Mouse (Mus musculus) lung, postnatal 0 days (tissue): ENCODE measurements around the gene Galk1. TPM values are rescaled to one million over a fixed set of nuclear protein-coding genes. Genes with fewer than 3 reads are reported as not detected.
A peak's percentile ranks its signal among the peaks of the same experiment; 100 is the strongest.

Source experiments
- ATAC-seq: fragments of 200-750 bp; cut with Nextera tagmentation; 2 replicates; pipeline ENCODE4 v1.8.0; 2017; ENCODE audit warnings: moderate library complexity
- DNase-seq: peaks from one replicate; pipeline ENCODE4 v3.0.0-alpha.2; 2016; ENCODE audit warnings: low spot score
- H3K27ac ChIP-seq: fragments of 300-500 bp; sonication (generic); 2 replicates; pipeline ENCODE4 v1.5.1; 2014; ENCODE audit warnings: antibody characterized with exemption, mild to moderate bottlenecking, low read length, mixed read lengths
- H3K27me3 ChIP-seq: fragments of 300-500 bp; sonication (generic); replicated peaks from 2 replicates; pipeline ENCODE4 v1.6.1; 2014; ENCODE audit warnings: low read length, mixed read lengths; ENCODE audit not compliant: insufficient read depth
- H3K36me3 ChIP-seq: fragments of 300-500 bp; sonication (generic); 2 replicates; pipeline ENCODE4 v1.6.1; 2014; ENCODE audit warnings: low read length, mixed read lengths; ENCODE audit not compliant: insufficient read depth
- H3K4me1 ChIP-seq: fragments of 300-500 bp; sonication (generic); 2 replicates; pipeline ENCODE4 v1.6.1; 2014; ENCODE audit warnings: antibody characterized with exemption, low read depth, low read length, mixed read lengths; ENCODE audit not compliant: insufficient read depth
- H3K4me2 ChIP-seq: fragments of 300-500 bp; sonication (generic); replicated peaks from 2 replicates; pipeline ENCODE4 v1.6.1; 2014; ENCODE audit warnings: low read depth, mild to moderate bottlenecking, low read length, moderate library complexity, mixed read lengths
- H3K4me3 ChIP-seq: fragments of 300-500 bp; sonication (generic); 2 replicates; pipeline ENCODE4 v1.5.1; 2014; ENCODE audit warnings: low read depth, low read length
- H3K9ac ChIP-seq: fragments of 300-500 bp; sonication (generic); replicated peaks from 2 replicates; pipeline ENCODE4 v1.6.1; 2014; ENCODE audit warnings: low read depth, mild to moderate bottlenecking
- H3K9me3 ChIP-seq: fragments of 300-500 bp; sonication (generic); 2 replicates; pipeline ENCODE4 v1.6.1; 2016; ENCODE audit warnings: low read length, mixed read lengths
- CTCF ChIP-seq: IDR thresholded peaks from 2 replicates; pipeline ENCODE4 v1.5.1; 2016; ENCODE audit warnings: antibody characterized with exemption, mild to moderate bottlenecking
- EP300 ChIP-seq: IDR thresholded peaks from 2 replicates; pipeline ENCODE4 v1.6.1; 2016; ENCODE audit warnings: antibody characterized with exemption, mild to moderate bottlenecking, control low read depth
- WGBS: fragments of 180-500 bp; shearing (Covaris S2); extraction: QIAGEN DNeasy Blood & Tissue Kit; methylation state at CpG from one replicate; pipeline ENCODE4 v1.1.7; 2014; 5-methylcytosine and 5-hydroxymethylcytosine counted together
- polyA plus RNA-seq: library from polyadenylated mRNA; unstranded; fragments of >200 nt; fragmentation: Nextera tagmentation; extraction: Ambion mirVana; gene quantifications from 2 replicates; pipeline ENCODE4 v1.2.1, GENCODE M21; 2015

The Galk1 gene
- polyA plus RNA-seq, 1 experiment from 2014 or later = 95.6 TPM

DNA sequence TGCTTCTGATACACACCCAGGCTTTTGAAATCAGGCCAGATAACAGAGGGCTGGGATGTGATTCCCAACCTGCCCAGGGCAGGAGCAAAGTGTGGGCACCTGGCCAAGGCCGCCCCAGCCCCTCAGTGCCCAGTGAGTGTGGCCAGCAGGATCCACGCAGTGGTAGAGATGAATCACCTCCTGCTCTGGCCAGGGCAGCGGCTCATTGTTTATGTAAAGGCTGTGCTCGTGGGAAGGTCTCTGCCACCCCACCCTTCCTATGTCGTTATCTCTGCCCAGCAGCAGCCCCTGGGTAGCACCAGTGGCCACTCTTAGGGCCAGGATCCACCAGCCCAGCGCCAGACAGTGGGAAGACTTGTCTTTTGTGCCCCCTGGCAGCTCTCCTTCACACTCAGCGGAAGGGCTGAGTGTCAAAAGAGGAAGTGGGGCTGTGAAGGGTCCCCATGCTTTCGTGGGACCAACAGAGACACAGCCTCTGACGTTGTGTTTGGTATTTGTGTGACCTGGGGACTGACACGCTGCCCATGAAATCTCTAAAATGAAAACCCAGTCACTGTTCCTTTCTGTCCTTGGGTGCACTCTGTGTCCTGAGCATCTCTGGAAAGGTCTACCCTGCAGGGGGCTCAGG lies 47.4 kb downstream of the Galk1 start:
- Histone ChIP-seq H3K9ac (no peak overlapping the region), H3K36me3 (peaks cover 30% of the 10 kb centered on the region), H3K4me1 (peaks cover 3% of the 10 kb centered on the region; the same call in 1 of the 2 replicates), H3K27me3 (no peaks in the 10 kb centered on the region), H3K4me3 (no peak overlapping the region), H3K4me2 (no peak overlapping the region), H3K9me3 (no peaks in the 10 kb centered on the region), H3K27ac (no peak overlapping the region)
- WGBS = 56% methylated on average over 10 of the region's 10 CpGs
- DNase-seq (peak; percentile 78), ATAC-seq (peak; percentile 95)
- TF ChIP-seq CTCF = no peak
- TF ChIP-seq EP300 = peak; percentile 97

DNA sequence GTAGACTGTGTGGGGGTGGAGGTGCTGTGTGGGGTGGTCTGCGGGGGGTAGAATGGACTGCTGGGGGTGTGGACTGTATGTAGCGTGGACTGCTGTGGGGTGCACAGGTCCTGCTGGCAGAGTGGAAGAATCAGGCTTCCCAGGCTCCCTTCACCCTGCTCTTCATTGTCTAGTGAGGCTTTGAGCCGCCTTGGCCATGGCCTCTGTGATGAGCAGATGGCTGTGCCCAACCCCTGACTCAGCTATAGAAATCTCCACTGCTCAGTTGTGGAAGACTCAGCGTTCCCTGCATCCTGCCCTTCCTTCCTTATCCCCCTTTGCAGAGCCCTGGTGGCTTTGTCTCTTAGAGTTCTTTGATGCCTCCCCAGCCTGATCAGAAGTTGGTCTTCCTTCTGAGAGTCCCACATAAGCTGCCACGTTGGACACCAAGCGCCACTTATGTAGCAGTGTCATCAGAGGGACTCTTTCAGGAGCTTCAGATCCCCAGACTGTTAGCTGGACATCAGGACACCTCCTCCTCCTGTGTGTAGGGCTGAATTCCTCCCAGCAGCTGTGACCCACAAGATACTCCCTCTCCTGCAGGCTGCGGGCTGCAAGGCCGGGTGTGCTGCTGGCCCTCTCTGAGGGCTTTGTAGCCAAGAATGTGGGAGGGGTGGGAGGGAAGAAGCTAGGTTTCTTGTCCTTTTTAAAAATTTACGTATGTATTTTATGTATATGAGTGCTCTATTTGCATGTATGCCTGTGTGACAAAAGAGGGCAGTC lies 49.7 kb downstream of the Galk1 start:
- Histone ChIP-seq H3K4me1 (no peaks in the 10 kb centered on the region), H3K27me3 (no peaks in the 10 kb centered on the region), H3K36me3 (peaks cover 31% of the 10 kb centered on the region), H3K9ac (no peak overlapping the region), H3K9me3 (no peaks in the 10 kb centered on the region), H3K4me3 (no peak overlapping the region), H3K27ac (no peak overlapping the region), H3K4me2 (no peak overlapping the region)
- TF ChIP-seq CTCF (no peak), EP300 (no peak)
- WGBS = 89% methylated on average over 9 of the region's 9 CpGs
- ATAC-seq (no peak), DNase-seq (no peak)

DNA sequence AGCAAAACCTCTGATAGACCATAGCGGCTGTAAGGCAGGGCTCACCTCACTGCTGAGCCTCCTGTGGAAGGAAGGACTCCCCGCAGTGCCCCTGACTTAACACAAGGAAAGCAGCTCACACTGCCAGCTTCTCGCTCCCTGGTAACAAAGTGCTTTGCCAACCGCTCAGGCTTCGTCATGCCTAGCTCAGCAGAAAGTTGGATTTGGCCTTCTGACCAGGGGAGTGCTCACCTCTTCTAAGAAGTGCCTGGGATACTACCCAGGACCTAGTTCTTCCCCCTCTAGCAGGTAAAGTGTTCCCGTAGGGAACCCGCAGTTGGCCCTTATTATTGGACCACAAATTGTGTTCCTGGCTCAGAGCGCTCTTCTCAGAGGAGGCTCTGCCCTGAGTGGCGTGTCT lies 53.5 kb downstream of the Galk1 start:
- H3K4me3 ChIP-seq = no peak overlapping the region
- H3K27me3 ChIP-seq = no peaks in the 10 kb centered on the region
- no peak overlapping the region for H3K9ac ChIP-seq
- H3K4me2 ChIP-seq = no peak overlapping the region
- no peaks in the 10 kb centered on the region for H3K4me1 ChIP-seq
- DNase-seq (no peak), ATAC-seq (no peak)
- 95% methylated on average over 9 of the region's 9 CpGs for WGBS
- no peak overlapping the region for H3K27ac ChIP-seq
- peaks cover 25% of the 10 kb centered on the region for H3K36me3 ChIP-seq
- no peaks in the 10 kb centered on the region for H3K9me3 ChIP-seq
- TF ChIP-seq CTCF (no peak), EP300 (no peak)

Other genes starting within 250 kb of the Galk1 start
- 17.0 and 19.4 TPM in 2 replicates for gene Tmem94, start 247.3 kb downstream of the Galk1 start, polyA plus RNA-seq
- 17.5 and 17.9 TPM in 2 replicates for gene Caskin2, start 199.1 kb downstream of the Galk1 start, polyA plus RNA-seq
- gene Tsen54, start 198.0 kb downstream of the Galk1 start, polyA plus RNA-seq = 18.2 and 19.9 TPM in 2 replicates
- 66.0 and 70.1 TPM in 2 replicates for gene Llgl2, start 188.7 kb downstream of the Galk1 start, polyA plus RNA-seq
- 0.57 and 0.68 TPM in 2 replicates for gene Myo15b, start 154.3 kb downstream of the Galk1 start, polyA plus RNA-seq
- 25.8 and 27.6 TPM in 2 replicates for gene Smim5, start 112.8 kb downstream of the Galk1 start, polyA plus RNA-seq
- gene Smim6, start 100.7 kb downstream of the Galk1 start, polyA plus RNA-seq = 58.1 and 61.5 TPM in 2 replicates
- 21.2 and 22.8 TPM in 2 replicates for gene Sap30bp, start 79.4 kb downstream of the Galk1 start, polyA plus RNA-seq
- gene Recql5, start 79.2 kb downstream of the Galk1 start, polyA plus RNA-seq = 9.2 and 9.9 TPM in 2 replicates
- gene Itgb4, start 38.0 kb downstream of the Galk1 start, polyA plus RNA-seq = 3.8 and 4.2 TPM in 2 replicates
- 1,667 and 1,708 TPM in 2 replicates for gene H3f3b, start 15.2 kb upstream of the Galk1 start, polyA plus RNA-seq
- gene Unk, start 17.6 kb upstream of the Galk1 start, polyA plus RNA-seq = 14.5 and 15.0 TPM in 2 replicates
- 14.9 and 25.3 TPM in 2 replicates for gene Unc13d, start 65.2 kb upstream of the Galk1 start, polyA plus RNA-seq
- gene Wbp2, start 74.3 kb upstream of the Galk1 start, polyA plus RNA-seq = 84.8 and 108 TPM in 2 replicates
- 26.3 and 28.8 TPM in 2 replicates for gene Trim47, start 114.5 kb upstream of the Galk1 start, polyA plus RNA-seq
- gene Trim65, start 118.4 kb upstream of the Galk1 start, polyA plus RNA-seq = 3.9 TPM in 2 replicates
- gene Mrpl38, start 126.1 kb upstream of the Galk1 start, polyA plus RNA-seq = 44.1 and 45.9 TPM in 2 replicates
- 11.9 and 16.6 TPM in 2 replicates for gene Fbf1, start 155.4 kb upstream of the Galk1 start, polyA plus RNA-seq
- 74.7 and 79.0 TPM in 2 replicates for gene Ten1, start 186.1 kb upstream of the Galk1 start, polyA plus RNA-seq
- 31.7 and 33.5 TPM in 2 replicates for gene Acox1, start 186.3 kb upstream of the Galk1 start, polyA plus RNA-seq
- gene Evpl, start 225.4 kb upstream of the Galk1 start, polyA plus RNA-seq = 2.9 and 4.2 TPM in 2 replicates